Mouse (Mus musculus) embryonic fibroblast, embryonic 13.5 days (primary cell): ENCODE measurements around the gene Rftn2.

Experiments
- CTCF ChIP-seq: IDR thresholded peaks from 2 replicates; pipeline ENCODE4 v1.5.1; 2011; ENCODE audit warnings: mild to moderate bottlenecking, control low read depth, low read length, moderate library complexity, borderline replicate concordance; ENCODE audit not compliant: insufficient read depth
- POLR2A ChIP-seq: IDR thresholded peaks from 2 replicates; pipeline ENCODE4 v1.6.1; 2011; ENCODE audit warnings: low read depth, mild to moderate bottlenecking, control low read depth, low read length, moderate library complexity

DNA sequence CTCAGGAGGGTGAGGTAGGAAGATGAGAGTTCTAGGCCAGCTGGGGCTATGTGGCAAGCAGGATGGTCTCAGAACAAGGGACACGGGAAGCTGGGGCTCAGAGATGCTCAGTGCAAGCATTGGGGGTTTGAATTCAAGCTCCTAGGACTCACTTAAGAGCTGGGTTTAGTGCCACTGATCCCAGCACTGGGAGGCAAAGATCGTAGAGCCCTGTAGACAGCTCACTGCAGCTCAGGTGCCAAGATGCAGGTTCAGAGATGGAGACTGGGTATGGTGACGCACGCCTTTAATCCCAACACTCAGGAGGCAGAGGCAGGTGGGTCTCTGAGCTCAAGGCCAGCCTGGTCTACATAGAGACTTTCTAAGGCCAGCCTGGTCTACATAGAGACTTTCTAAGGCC is 69.3 kb downstream of the Rftn2 start:
- TF ChIP-seq CTCF = no peak
- no peak for TF ChIP-seq POLR2A
